9 mouse cellular contexts compared by ENCODE assay signal in genomic region chr4:134759564-134759963, GRCm38 (mm10). TPM values are rescaled to one million over a fixed set of nuclear protein-coding genes. Genes with fewer than 3 reads are reported as not detected.
DNase-seq lines count a peak whose midpoint lies in the region; ATAC-seq lines count a peak whose summit lies in the region.
"Had no signal": no experiment of that assay in that cellular context is flagged by ENCODE, and none has a peak within 500 bp of the region (broad histone marks: within the 10 kb centered on the region; RNA-seq: fewer than 3 reads in every experiment).

No protein-coding gene starts in this region.

- peaks cover 78% of the 10 kb centered on the region for H3K4me1 ChIP-seq in lung, embryonic 15.5 days
- peaks cover 49% of the 10 kb centered on the region for H3K4me1 ChIP-seq in intestine, embryonic 16.5 days (ENCODE audit: control insufficient read depth, insufficient read depth, low read length)

- no peak overlapping the region for H3K4me2 ChIP-seq in lung, embryonic 15.5 days
- H3K4me2 ChIP-seq in intestine, embryonic 16.5 days (ENCODE audit: low read depth, low read length): no peak overlapping the region
- H3K4me2 ChIP-seq: hindbrain, embryonic 14.5 days; neural tube, embryonic 12.5 days had no signal

- ATAC-seq in lung, embryonic 15.5 days (ENCODE audit: borderline replicate concordance, extremely low read depth, low FRiP score, low TSS enrichment): no peak
- ATAC-seq in intestine, embryonic 16.5 days: peak; percentile 62
- ATAC-seq in megakaryocyte progenitor cell, adult 5-6 weeks (replicated peaks; ENCODE audit: poor library complexity): peak; percentile 43

- 78% methylated on average over 7 of the region's 7 CpGs for WGBS in lung, embryonic 15.5 days
- 82% methylated on average over 7 of the region's 7 CpGs for whole genome bisulfite sequencing in intestine, embryonic 16.5 days

- H3K9me3 ChIP-seq in lung, embryonic 15.5 days: no peaks in the 10 kb centered on the region
- H3K9me3 ChIP-seq in intestine, embryonic 16.5 days (ENCODE audit: control insufficient read depth, low read length): no peaks in the 10 kb centered on the region
- H3K9me3 ChIP-seq: neural tube, embryonic 12.5 days had no signal

- DNase-seq in lung, postnatal 10 days: no peak
- peak; percentile 62 for DNase-seq in c-Kit-negative CD71-positive TER-119-positive erythroid progenitor cells, embryonic 14.5 days (ENCODE audit: low read depth, low spot score)
- DNase-seq in embryo, embryonic 10.5 days (ENCODE audit: low spot score): no peak
- DNase-seq in cerebellum, adult 11 months: no peak

- no peak overlapping the region for H3K4me3 ChIP-seq in lung, embryonic 15.5 days
- no peak overlapping the region for H3K4me3 ChIP-seq in intestine, embryonic 16.5 days (ENCODE audit: low read length)
- H3K4me3 ChIP-seq: neural tube, embryonic 12.5 days had no signal

- H3K9ac ChIP-seq in lung, embryonic 15.5 days: no peak overlapping the region
- no peak overlapping the region for H3K9ac ChIP-seq in intestine, embryonic 16.5 days (ENCODE audit: low read depth, low read length)
- H3K9ac ChIP-seq: hindbrain, embryonic 14.5 days; neural tube, embryonic 12.5 days had no signal

- no peaks in the 10 kb centered on the region for H3K27me3 ChIP-seq in lung, embryonic 15.5 days
- H3K27me3 ChIP-seq in intestine, embryonic 16.5 days (replicated peaks; ENCODE audit: control insufficient read depth, insufficient read depth, low read length): no peaks in the 10 kb centered on the region
- H3K27me3 ChIP-seq: neural tube, embryonic 12.5 days had no signal

- peak overlapping the region; percentile 84 for H3K27ac ChIP-seq in lung, embryonic 15.5 days
- H3K27ac ChIP-seq in intestine, embryonic 16.5 days (ENCODE audit: low read length): no peak overlapping the region
- H3K27ac ChIP-seq: hindbrain, embryonic 14.5 days; neural tube, embryonic 12.5 days had no signal

- H3K36me3 ChIP-seq in lung, embryonic 15.5 days: no peaks in the 10 kb centered on the region
- no peaks in the 10 kb centered on the region for H3K36me3 ChIP-seq in intestine, embryonic 16.5 days (ENCODE audit: control insufficient read depth, insufficient read depth, low read length)
- H3K36me3 ChIP-seq: neural tube, embryonic 12.5 days had no signal

RNA-seq across cellular contexts. Expression of gene Ldlrap1, which starts 8.3 kb away (rescaled TPM):
- 21.8 and 24.9 TPM in 2 replicates for polyA plus RNA-seq in lung, embryonic 15.5 days (2015; fragmentation: Nextera tagmentation; extraction: Ambion mirVana)
- 19.0 and 19.6 TPM in 2 replicates for polyA plus RNA-seq in intestine, embryonic 16.5 days (2015; fragmentation: Nextera tagmentation; extraction: Ambion mirVana)
- 13.7 and 26.0 TPM in 2 replicates for total RNA-seq in megakaryocyte progenitor cell, adult 5-6 weeks (2015)
- total RNA-seq in megakaryocyte progenitor cell, adult 5-6 weeks (2017): 13.3 and 14.7 TPM in 2 replicates

RNA-seq across cellular contexts. Expression of gene Man1c1, which starts 55.5 kb away (rescaled TPM):
- polyA plus RNA-seq in lung, embryonic 15.5 days (2015; fragmentation: Nextera tagmentation; extraction: Ambion mirVana): 3.0 and 3.3 TPM in 2 replicates
- polyA plus RNA-seq in intestine, embryonic 16.5 days (2015; fragmentation: Nextera tagmentation; extraction: Ambion mirVana): 1.3 and 1.5 TPM in 2 replicates
- 10.5 and 14.2 TPM in 2 replicates for total RNA-seq in megakaryocyte progenitor cell, adult 5-6 weeks (2015)
- total RNA-seq in megakaryocyte progenitor cell, adult 5-6 weeks (2017): 5.0 and 5.8 TPM in 2 replicates
